Mouse (Mus musculus) adrenal gland, postnatal 14 days (tissue): Measurements from ENCODE around the gene Reln. TPM values are rescaled to one million over a fixed set of nuclear protein-coding genes. Genes with fewer than 3 reads are reported as not detected.

Experiments used
- DNase-seq: peaks from one replicate; pipeline ENCODE4 v3.0.0; 2021; ENCODE audit warnings: mixed read lengths
- total RNA-seq: library from RNA; stranded (reverse); gene quantifications from 2 replicates; pipeline ENCODE4 v1.2.3, GENCODE M21; 2021

Gene Reln
- total RNA-seq, 1 experiment from 2014 or later: 15.8 TPM

- DNase-seq: peak; percentile 59
These were observed 356.8 kb downstream of the Reln start for GRCm38 (mm10) chr5:21987711-21988110.

- DNase-seq: peak; percentile 71
These were observed 358.2 kb downstream of the Reln start for GRCm38 (mm10) chr5:21986311-21986710.

- no peak for DNase-seq
These were observed 361.4 kb downstream of the Reln start for GRCm38 (mm10) chr5:21983021-21983667.

GRCm38 (mm10) chr5:21981216-21981615 lies 363.3 kb downstream of the Reln start:
- DNase-seq: no peak

- DNase-seq: no peak
These were observed 364.0 kb downstream of the Reln start for GRCm38 (mm10) chr5:21980544-21980943.

- DNase-seq: peak; percentile 28
These were observed 371.1 kb downstream of the Reln start for GRCm38 (mm10) chr5:21973266-21974010.

- no peak for DNase-seq
These were observed 382.7 kb downstream of the Reln start for GRCm38 (mm10) chr5:21961796-21962195.

GRCm38 (mm10) chr5:21960151-21960550 lies 384.4 kb downstream of the Reln start:
- DNase-seq: no peak

- DNase-seq: no peak
These were observed 386.9 kb downstream of the Reln start for GRCm38 (mm10) chr5:21957586-21957985.

- no peak for DNase-seq
These were observed 387.4 kb downstream of the Reln start for GRCm38 (mm10) chr5:21957061-21957460.

- DNase-seq: no peak
These were observed 395.0 kb downstream of the Reln start for GRCm38 (mm10) chr5:21949507-21949897.

- DNase-seq: no peak
These were observed 395.6 kb downstream of the Reln start for GRCm38 (mm10) chr5:21948736-21949506.

GRCm38 (mm10) chr5:21947610-21948381 lies 396.7 kb downstream of the Reln start:
- DNase-seq: no peak

GRCm38 (mm10) chr5:21944579-21944978 lies 399.9 kb downstream of the Reln start:
- DNase-seq: no peak

- no peak for DNase-seq
These were observed 405.1 kb downstream of the Reln start for GRCm38 (mm10) chr5:21939405-21939804.

- no peak for DNase-seq
These were observed 406.4 kb downstream of the Reln start for GRCm38 (mm10) chr5:21938138-21938537.

GRCm38 (mm10) chr5:21936627-21937026 lies 407.9 kb downstream of the Reln start:
- peak; percentile 12 for DNase-seq

GRCm38 (mm10) chr5:21936096-21936495 lies 408.4 kb downstream of the Reln start:
- DNase-seq: no peak

- no peak for DNase-seq
These were observed 409.6 kb downstream of the Reln start for GRCm38 (mm10) chr5:21934811-21935396.

- DNase-seq: no peak
These were observed 410.3 kb downstream of the Reln start for GRCm38 (mm10) chr5:21934173-21934698.

GRCm38 (mm10) chr5:21933340-21934075 lies 411.0 kb downstream of the Reln start:
- DNase-seq: no peak
